Mouse (Mus musculus): ENCODE measurements around the gene Lingo2.

DNA sequence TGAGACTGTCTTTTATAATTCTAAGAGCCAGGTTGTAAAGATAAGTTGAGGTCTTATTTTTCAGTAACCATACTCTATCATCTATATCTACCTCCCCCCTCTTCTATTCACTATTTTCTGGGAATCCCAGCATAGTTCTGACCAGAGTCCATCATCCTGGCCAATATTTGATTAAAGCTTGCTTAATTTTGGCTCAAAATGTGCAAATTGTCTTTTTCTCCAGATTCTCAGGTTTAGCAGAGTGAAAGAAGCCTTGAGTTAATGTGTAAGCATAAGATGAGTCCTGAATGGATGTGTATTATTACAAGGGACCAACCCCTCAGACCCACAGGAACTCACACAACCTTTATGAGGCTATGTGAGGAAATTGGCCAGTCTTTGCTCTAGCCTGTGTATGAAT lies 820.2 kb downstream of the Lingo2 start:
- no peak for TF ChIP-seq GATA1 (IDR thresholded peaks at IDR 0.05; ENCODE audit: low read length)
- TF ChIP-seq TAL1 (IDR thresholded peaks at IDR 0.05; ENCODE audit: low read length) = no peak
